Mouse (Mus musculus) limb, embryonic 13.5 days (tissue): ENCODE results near the gene Dnajc30. TPM values are rescaled to one million over a fixed set of nuclear protein-coding genes. Genes with fewer than 3 reads are reported as not detected.
"Not testable (repeated sequence)": the region's sequence is repeated elsewhere in the genome, so short reads cannot be mapped to it uniquely, and the experiment has no call there.

Experiments used
- ATAC-seq: fragments of 200-750 bp; cut with Nextera tagmentation; 2 replicates; pipeline ENCODE4 v1.8.0; 2017; ENCODE audit warnings: low read depth, moderate number of reproducible peaks, moderate TSS enrichment; ENCODE audit not compliant: low FRiP score
- H3K27ac ChIP-seq: fragments of 300-500 bp; sonication (generic); 2 replicates; pipeline ENCODE4 v1.5.1; 2015; ENCODE audit warnings: inconsistent platforms, mild to moderate bottlenecking, moderate library complexity
- H3K27me3 ChIP-seq: fragments of 300-500 bp; sonication (generic); 2 replicates; pipeline ENCODE4 v1.6.1; 2015; ENCODE audit warnings: mild to moderate bottlenecking, inconsistent platforms
- H3K36me3 ChIP-seq: fragments of 300-500 bp; sonication (generic); 2 replicates; pipeline ENCODE4 v1.6.1; 2015; ENCODE audit warnings: inconsistent platforms, mild to moderate bottlenecking, moderate library complexity
- H3K4me1 ChIP-seq: fragments of 300-500 bp; sonication (generic); 2 replicates; pipeline ENCODE4 v1.6.1; 2015; ENCODE audit warnings: inconsistent platforms
- H3K4me2 ChIP-seq: fragments of 300-500 bp; sonication (generic); replicated peaks from 2 replicates; pipeline ENCODE4 v1.6.1; 2015; ENCODE audit warnings: inconsistent platforms, mild to moderate bottlenecking, moderate library complexity
- H3K4me3 ChIP-seq: fragments of 300-500 bp; sonication (generic); 2 replicates; pipeline ENCODE4 v1.5.1; 2015; ENCODE audit warnings: moderate library complexity, mild to moderate bottlenecking, inconsistent platforms
- H3K9ac ChIP-seq: fragments of 300-500 bp; sonication (generic); 2 replicates; pipeline ENCODE4 v1.6.1; 2015; ENCODE audit warnings: mild to moderate bottlenecking, inconsistent platforms
- H3K9me3 ChIP-seq: fragments of 300-500 bp; sonication (generic); 2 replicates; pipeline ENCODE4 v1.6.1; 2016; ENCODE audit warnings: inconsistent platforms
- WGBS: fragments of 180-500 bp; shearing (Covaris S2); methylation state at CpG from one replicate; pipeline ENCODE4 v1.1.7; 2015; 5-methylcytosine and 5-hydroxymethylcytosine counted together
- polyA plus RNA-seq: library from polyadenylated mRNA; unstranded; fragments of >200 nt; fragmentation: Nextera tagmentation; extraction: Ambion mirVana; gene quantifications from 2 replicates; pipeline ENCODE4 v1.2.1, GENCODE M21; 2015

Gene Dnajc30
- polyA plus RNA-seq, 1 experiment from 2014 or later = 35.5 TPM

DNA sequence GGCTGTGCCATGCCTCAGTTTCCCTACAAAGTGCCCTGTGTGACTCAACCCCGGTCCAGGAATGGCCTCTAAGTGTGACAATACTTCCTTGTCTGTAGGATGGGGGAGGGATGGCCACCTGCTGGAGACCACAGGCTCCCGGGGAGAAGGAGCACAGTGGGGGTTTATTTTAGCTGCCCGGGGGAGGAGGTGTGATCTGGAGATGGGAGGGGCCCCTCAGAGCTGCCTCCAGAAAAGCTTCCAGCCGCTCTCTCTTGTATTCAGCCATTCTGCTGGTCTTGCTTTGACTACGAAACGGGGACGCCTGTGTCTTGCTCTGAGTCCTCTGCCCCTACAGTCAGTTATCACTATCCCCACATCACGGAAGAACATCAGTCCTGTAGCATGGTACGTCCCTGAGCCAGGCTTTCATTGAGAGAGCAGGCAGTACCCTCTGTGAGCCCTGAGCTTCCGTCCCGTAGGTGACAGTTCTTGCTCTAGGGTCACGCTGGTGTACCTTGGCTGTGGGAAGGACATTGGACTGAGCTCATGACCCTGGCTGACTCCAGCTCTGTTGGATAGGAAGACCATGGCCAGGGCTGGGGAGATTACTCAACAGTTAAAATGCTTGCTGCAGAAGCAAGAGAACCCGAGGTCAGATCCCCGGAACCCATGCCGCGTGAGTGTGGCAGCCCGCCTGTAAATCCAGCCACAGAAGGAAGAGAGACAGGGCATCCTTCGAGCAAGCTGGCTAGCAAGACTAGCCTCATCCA lies 28.2 kb upstream of the Dnajc30 start:
- peaks cover 31% of the 10 kb centered on the region for H3K36me3 ChIP-seq
- H3K4me3 ChIP-seq = no peak overlapping the region
- WGBS = 64% methylated on average over 18 of the region's 18 CpGs
- peaks cover 4% of the 10 kb centered on the region for H3K9me3 ChIP-seq
- ATAC-seq = no peak
- H3K27me3 ChIP-seq = no peaks in the 10 kb centered on the region
- H3K4me2 ChIP-seq = no peak overlapping the region
- H3K9ac ChIP-seq = no peak overlapping the region
- no peak overlapping the region for H3K27ac ChIP-seq
- H3K4me1 ChIP-seq = peaks cover 12% of the 10 kb centered on the region

DNA sequence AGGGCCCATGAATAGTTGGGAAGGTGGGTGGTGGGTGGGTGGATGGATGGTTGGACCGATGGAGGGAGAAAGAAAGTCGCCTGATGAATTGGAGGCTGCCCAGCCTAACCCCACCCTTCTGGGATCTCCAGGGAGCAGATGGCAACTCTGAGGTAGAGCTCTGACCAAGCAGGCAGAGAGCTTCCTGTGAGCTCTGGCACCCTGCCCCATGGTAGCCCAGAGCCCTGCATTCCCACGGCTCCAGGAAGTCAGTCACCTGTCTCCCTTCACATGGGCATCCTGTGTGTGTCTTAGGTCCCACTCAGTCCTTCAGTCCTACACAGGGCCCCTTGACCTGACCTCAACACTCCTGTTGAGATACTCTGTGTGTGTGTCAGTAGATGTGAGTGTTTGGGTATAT lies 26.1 kb upstream of the Dnajc30 start:
- 87% methylated on average over 3 of the region's 3 CpGs for WGBS
- H3K36me3 ChIP-seq = peaks cover 40% of the 10 kb centered on the region
- no peak for ATAC-seq

DNA sequence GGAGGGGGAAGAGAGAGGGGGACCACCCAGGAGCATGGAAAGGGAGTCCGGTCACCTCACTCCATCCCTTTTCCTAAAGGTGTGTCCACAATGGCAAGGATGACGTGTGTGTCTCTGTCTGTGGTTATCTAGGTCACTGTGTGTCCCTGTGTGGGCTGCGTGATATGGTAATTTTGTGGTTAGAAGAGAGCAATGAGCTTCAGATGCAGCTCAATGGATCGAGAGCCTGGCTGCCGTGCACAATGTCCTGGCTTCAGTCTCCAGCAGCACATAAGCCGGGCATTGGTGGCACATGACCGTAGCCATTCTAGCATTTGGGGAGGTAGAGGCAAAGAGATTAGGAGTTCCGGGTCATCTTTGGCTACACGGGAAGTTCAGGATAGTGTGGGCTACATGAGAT lies 24.5 kb upstream of the Dnajc30 start:
- H3K4me3 ChIP-seq = no peak overlapping the region
- no peak overlapping the region for H3K9ac ChIP-seq
- ATAC-seq = no peak
- H3K27ac ChIP-seq = no peak overlapping the region
- peaks cover 47% of the 10 kb centered on the region for H3K36me3 ChIP-seq
- H3K4me2 ChIP-seq = no peak overlapping the region
- peaks cover 12% of the 10 kb centered on the region for H3K4me1 ChIP-seq
- 87% methylated on average over 9 of the region's 9 CpGs for WGBS
- H3K27me3 ChIP-seq = no peaks in the 10 kb centered on the region
- peaks cover 3% of the 10 kb centered on the region for H3K9me3 ChIP-seq

More for the DNA sequence above, 26.1 kb upstream of the Dnajc30 start:
- H3K27me3 ChIP-seq = no peaks in the 10 kb centered on the region
- H3K4me3 ChIP-seq = no peak overlapping the region
- no peak overlapping the region for H3K27ac ChIP-seq
- H3K4me2 ChIP-seq = no peak overlapping the region
- no peak overlapping the region for H3K9ac ChIP-seq
- peaks cover 12% of the 10 kb centered on the region for H3K4me1 ChIP-seq
- H3K9me3 ChIP-seq = peaks cover 4% of the 10 kb centered on the region

DNA sequence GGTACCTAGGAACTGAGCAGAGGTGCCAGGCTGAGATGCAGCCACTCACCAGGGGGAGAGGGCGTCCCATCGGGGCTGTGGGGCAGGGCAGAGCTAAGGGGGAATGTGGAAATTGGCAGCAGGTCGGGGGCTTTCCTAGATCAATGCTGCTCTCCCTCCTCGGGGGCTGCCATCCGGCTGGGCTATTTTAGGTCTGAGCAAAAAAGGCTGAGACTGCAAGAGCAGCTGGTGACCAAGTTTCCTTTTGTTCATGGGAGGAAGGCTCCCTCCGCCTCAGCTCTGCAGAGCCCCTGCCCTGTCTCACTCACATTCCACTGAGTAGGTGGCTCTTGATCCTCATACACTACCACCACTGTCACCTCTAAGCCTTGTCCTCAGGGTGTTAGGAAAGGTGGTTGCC lies 23.9 kb upstream of the Dnajc30 start:
- Histone ChIP-seq H3K27me3 (no peaks in the 10 kb centered on the region), H3K4me1 (peaks cover 12% of the 10 kb centered on the region), H3K9me3 (no peaks in the 10 kb centered on the region), H3K4me2 (no peak overlapping the region), H3K4me3 (no peak overlapping the region), H3K27ac (no peak overlapping the region), H3K36me3 (peaks cover 52% of the 10 kb centered on the region), H3K9ac (0 out of 2 replicates have a peak overlapping the region, but pooled peaks have one; percentile 13)
- WGBS = 64% methylated on average over 6 of the region's 6 CpGs
- no peak for ATAC-seq

DNA sequence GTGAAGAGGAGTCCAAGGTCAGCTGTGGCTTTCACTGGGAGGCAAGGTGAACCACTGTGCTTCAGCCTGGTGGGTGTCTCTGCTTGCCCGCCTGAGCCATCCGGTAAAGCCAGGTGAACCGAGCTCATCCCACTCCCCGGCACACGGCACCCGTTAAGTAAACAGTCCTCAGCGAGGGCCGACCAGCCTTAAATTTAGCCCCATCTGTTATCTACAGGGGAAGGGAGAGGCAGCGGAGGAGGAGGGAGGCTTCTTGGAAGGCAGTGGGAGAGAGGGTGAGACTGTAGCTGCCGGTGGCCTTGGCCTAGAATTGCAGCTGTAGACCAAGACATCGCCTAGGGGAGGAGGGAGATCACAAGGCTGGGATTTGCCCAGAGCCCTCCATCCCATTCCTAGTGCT lies 23.2 kb upstream of the Dnajc30 start:
- peaks cover 60% of the 10 kb centered on the region for H3K36me3 ChIP-seq
- no peak for ATAC-seq
- 64% methylated on average over 11 of the region's 11 CpGs for WGBS

DNA sequence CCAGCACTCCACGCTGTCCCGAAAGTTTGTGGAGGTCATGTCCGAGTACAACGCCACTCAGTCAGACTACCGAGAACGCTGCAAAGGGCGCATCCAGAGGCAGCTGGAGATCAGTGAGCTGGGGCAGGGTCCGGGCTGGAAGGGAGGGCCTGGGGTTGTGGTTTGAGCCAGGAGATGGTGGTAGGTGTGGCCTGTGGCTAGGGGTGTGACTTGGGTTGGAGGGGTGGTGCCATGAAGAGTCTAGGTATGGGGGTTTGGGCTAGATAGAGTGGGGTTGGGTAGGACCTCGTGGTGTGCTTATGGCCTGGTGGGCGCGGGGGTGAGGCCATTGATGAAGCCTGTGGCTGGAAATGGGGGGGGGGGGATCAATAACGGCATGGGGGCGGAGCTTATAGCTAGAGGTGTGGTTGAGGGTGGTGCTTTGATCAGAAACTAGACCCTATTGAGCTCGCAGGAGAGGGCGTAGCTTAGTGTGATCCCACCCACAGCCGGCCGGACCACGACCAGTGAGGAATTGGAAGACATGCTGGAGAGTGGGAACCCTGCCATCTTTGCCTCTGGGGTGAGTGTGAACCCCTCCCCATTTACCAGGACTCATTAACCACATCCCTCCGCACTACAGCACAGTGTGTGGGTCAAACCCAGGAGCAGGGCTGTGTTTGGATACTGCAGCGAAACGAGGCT lies 21.8 kb upstream of the Dnajc30 start:
- Histone ChIP-seq H3K4me1 (no peaks in the 10 kb centered on the region), H3K27me3 (no peaks in the 10 kb centered on the region), H3K36me3 (peaks cover 69% of the 10 kb centered on the region), H3K4me2 (no peak overlapping the region), H3K4me3 (no peak overlapping the region), H3K9ac (no peak overlapping the region), H3K9me3 (no peaks in the 10 kb centered on the region), H3K27ac (no peak overlapping the region)
- 23% methylated on average over 21 of the region's 21 CpGs for WGBS
- ATAC-seq = no peak

More for the DNA sequence above, 23.2 kb upstream of the Dnajc30 start:
- Histone ChIP-seq H3K9ac (no peak overlapping the region), H3K4me1 (peaks cover 7% of the 10 kb centered on the region), H3K4me2 (no peak overlapping the region), H3K4me3 (no peak overlapping the region), H3K27ac (no peak overlapping the region), H3K27me3 (no peaks in the 10 kb centered on the region), H3K9me3 (no peaks in the 10 kb centered on the region)

DNA sequence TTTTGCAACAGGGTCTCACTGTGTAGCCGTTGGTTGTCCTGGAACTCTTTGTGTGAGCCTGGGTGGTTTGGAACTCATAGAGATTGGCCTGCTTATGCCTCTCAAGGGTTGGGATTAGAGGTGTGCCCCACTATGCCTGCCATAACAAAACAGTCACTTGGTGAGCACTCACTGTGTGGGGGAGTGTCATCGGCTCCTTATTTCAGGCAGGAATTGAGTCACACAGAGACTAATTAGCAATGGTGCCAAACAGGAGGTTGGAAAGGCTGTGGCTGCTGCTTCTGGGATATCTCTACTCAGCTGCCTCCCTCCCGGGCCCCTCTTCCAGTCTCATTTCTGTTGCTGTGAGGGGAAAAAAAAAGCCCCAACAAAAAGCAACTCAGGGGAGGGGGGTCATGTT lies 19.4 kb upstream of the Dnajc30 start:
- Histone ChIP-seq H3K27ac (no peak overlapping the region), H3K4me3 (no peak overlapping the region), H3K36me3 (peaks cover 64% of the 10 kb centered on the region), H3K9ac (no peak overlapping the region), H3K27me3 (no peaks in the 10 kb centered on the region), H3K4me1 (no peaks in the 10 kb centered on the region), H3K4me2 (no peak overlapping the region), H3K9me3 (no peaks in the 10 kb centered on the region)
- no peak for ATAC-seq
- 90% methylated on average over 3 of the region's 3 CpGs for WGBS

DNA sequence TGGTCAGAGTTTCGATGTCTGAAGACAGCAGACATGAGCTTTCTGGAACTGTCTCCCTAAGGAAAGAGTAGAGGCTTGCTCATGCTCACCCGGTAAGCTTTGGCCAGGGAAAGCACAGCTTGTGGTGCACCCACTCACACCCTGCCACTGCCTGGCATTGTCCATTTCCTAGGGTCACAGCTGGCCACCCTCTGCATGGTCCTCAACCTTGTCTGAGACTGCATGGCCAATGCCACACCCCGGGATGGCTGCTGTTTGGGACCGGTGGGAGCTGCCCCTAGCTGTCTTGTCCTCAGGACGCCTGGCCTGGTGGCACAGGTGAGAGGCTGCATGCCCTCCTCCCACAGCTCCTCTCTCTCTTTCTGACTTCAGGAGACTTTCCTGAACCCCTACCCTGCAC lies 15.5 kb upstream of the Dnajc30 start:
- Histone ChIP-seq H3K4me1 (no peaks in the 10 kb centered on the region), H3K27ac (no peak overlapping the region), H3K4me2 (no peak overlapping the region), H3K27me3 (no peaks in the 10 kb centered on the region), H3K9me3 (no peaks in the 10 kb centered on the region), H3K4me3 (no peak overlapping the region), H3K9ac (no peak overlapping the region), H3K36me3 (peaks cover 82% of the 10 kb centered on the region)
- WGBS = 88% methylated on average over 5 of the region's 5 CpGs
- ATAC-seq = no peak

DNA sequence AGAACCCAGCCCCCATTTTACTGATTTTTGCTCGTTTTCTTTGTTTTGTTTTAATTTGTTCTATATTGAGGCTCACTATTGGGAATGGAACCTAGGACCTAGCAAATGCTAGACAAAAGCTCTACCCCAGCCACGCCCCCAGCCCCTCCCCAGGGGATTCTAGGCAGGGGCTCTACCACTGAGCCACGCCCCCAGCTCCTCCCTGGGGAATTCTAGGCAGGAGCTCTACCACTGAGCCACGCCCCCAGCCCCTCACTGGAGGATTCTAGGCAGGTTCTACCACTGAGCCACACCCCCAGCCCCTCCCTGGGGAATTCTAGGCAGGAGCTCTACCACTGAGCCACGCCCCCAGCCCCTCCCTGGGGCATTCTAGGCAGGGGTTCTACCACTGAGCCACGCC lies 14.7 kb upstream of the Dnajc30 start:
- not testable (repeated sequence) for H3K9ac ChIP-seq, H3K27ac ChIP-seq, H3K27me3 ChIP-seq, H3K9me3 ChIP-seq, H3K4me2 ChIP-seq, ATAC-seq, H3K4me3 ChIP-seq, H3K4me1 ChIP-seq
- 89% methylated on average over 6 of the region's 6 CpGs for WGBS
- peaks cover 87% of the 10 kb centered on the region for H3K36me3 ChIP-seq

DNA sequence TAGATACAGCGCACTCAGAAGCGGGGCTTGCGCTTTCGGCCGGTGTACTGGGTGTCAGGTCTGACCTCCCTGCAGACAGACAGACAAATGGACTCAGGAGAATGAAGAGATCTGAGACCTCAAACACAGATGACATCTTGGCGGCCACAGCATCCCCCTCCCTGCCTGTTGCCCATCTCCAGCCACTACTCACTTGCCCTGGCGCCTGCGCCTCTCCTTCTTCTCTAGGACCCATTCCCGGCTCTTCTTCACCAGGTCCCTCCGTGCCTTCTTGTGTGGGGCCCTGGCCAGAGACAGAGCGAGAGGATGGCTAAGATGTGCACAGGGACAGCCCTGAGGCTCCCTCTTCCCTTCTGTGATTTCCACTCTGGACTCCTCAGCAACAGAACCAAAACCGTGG lies 10.6 kb upstream of the Dnajc30 start:
- H3K4me1 ChIP-seq = no peaks in the 10 kb centered on the region
- 91% methylated on average over 12 of the region's 12 CpGs for WGBS

DNA sequence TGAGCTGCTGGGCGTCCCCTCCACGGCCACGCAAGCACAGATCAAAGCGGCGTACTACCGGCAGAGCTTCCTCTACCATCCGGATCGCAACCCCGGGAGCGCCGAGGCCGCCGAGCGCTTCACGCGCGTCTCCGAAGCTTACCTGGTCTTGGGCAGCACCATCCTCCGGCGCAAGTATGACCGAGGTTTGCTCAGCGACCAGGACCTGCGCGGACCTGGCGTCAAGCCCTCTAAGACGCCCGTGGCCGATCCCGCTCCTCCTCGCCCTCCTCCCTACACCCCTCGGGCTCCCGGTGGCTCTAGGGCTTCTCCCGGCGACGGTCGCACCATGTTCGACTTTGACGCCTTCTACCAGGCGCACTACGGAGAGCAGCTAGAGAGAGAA lies 372 bp downstream of the Dnajc30 start:
- peak overlapping the region; percentile 93 for H3K9ac ChIP-seq
- WGBS = under 1% methylated on average over 40 of the region's 40 CpGs
- H3K9me3 ChIP-seq = no peaks in the 10 kb centered on the region
- peaks cover 55% of the 10 kb centered on the region for H3K36me3 ChIP-seq
- H3K4me2 ChIP-seq = peak overlapping the region; percentile 95
- H3K27ac ChIP-seq = 0 out of 2 replicates have a peak overlapping the region, but pooled peaks have one; percentile 10
- H3K4me3 ChIP-seq = peak overlapping the region; percentile 99
- no peaks in the 10 kb centered on the region for H3K27me3 ChIP-seq
- H3K4me1 ChIP-seq = peaks cover 21% of the 10 kb centered on the region
- peak; percentile 66 for ATAC-seq

More for the DNA sequence above, 10.6 kb upstream of the Dnajc30 start:
- Histone ChIP-seq H3K4me3 (no peak overlapping the region), H3K9ac (no peak overlapping the region), H3K27ac (no peak overlapping the region), H3K9me3 (no peaks in the 10 kb centered on the region), H3K27me3 (no peaks in the 10 kb centered on the region), H3K36me3 (peaks cover 95% of the 10 kb centered on the region), H3K4me2 (no peak overlapping the region)
- no peak for ATAC-seq

DNA sequence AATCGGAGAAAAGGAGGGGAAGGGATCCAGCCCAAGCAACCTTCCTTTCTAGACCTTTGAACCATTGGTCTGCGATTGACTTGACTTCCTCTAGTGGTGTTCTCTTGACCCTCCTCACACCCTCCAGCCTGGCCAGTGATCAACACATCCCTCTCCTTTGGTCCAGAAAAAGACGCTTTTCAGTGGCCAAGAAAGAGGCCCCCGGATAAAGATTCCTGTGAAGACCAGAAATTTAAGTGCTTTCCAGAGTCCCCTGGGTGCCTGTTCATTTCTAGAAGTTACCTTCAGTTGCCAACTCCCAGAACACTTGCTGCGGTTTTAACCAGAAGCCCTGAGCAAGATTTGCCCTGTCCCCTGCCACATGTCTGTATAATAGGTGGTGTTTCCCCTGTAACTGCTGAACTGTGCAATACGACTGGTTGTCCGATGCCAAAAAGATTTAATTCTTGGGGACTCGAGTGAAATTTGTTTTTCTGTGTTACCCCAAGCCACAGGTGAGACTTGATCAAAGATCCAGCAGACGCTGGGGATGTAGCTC lies 976 bp downstream of the Dnajc30 start, which contains the start of gene Bud23:
Gene Bud23, minus strand, starts transcription at position 51 of the 538 bp plus-strand sequence.
- peaks cover 49% of the 10 kb centered on the region for H3K36me3 ChIP-seq
- peak within 1 kb of the TSS; percentile 93 for H3K9ac ChIP-seq
- not testable (repeated sequence) for H3K9me3 ChIP-seq, H3K27me3 ChIP-seq, ATAC-seq
- peaks cover 21% of the 10 kb centered on the region for H3K4me1 ChIP-seq
- WGBS = 72% methylated on average over 9 of the region's 9 CpGs
- peak within 1 kb of the TSS; percentile 99 for H3K4me3 ChIP-seq
- H3K27ac ChIP-seq = 0 out of 2 replicates have a peak within 1 kb of the TSS, but pooled peaks have one; percentile 10
- H3K4me2 ChIP-seq = peak within 1 kb of the TSS; percentile 95
